Mouse (Mus musculus) cortical plate, adult 2 months (tissue): ENCODE data around the gene Stk39.

Experiments
- CTCF ChIP-seq: fragments of 200-500 bp; IDR thresholded peaks from 2 replicates; pipeline ENCODE4 v1.5.1; 2011; ENCODE audit warnings: mild to moderate bottlenecking, control low read depth, low read length; ENCODE audit not compliant: insufficient read depth; ENCODE audit errors: extremely low read depth
- POLR2A ChIP-seq: fragments of 200-500 bp; IDR thresholded peaks from 2 replicates; pipeline ENCODE4 v1.6.1; 2011; ENCODE audit warnings: mild to moderate bottlenecking, low read length, control low read depth; ENCODE audit not compliant: insufficient read depth; ENCODE audit errors: extremely low read depth

DNA sequence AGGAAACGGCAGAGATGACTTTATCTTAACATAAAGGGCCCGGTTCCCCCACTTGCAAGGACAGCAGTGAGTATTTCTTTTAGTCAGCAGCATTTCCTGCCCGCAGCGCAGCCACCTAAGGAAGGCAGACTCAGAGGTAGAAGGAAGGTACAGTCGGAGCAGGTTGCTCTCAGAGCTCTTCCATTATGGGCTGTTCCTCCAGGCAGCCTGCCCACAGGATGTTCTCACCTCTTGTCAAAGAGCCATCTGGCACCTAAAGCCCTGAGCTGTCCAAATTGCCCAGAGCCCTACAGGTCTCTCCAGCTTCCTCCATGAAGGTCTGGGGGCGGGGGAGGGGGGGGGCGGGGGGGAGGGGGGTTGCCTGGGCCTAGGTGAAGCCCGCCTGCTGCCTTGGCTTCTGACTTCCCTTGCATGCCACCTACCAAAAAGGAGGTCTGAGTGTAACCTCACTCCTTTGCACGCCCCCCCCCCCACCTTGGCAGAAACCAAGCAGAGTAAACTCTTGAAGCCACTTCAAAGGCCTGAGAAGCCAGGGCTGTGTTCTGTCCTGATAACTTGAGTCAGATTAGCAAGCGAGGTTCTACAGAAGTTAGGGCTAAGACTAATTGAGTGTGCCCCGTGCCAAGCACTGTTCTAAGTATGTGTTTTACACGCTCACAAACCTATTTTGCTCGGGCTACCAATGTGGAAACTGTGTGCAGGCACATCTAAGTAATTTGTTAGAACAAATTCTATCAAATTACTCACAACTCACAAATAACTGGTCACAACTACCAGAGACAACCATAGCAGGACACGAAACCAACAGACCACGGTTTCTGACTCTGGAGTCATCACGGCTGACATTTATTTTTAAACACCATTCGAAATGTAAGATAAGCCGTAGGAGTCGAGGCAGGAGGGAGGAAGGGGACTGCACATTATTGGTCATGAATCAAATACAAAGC lies 5.7 kb downstream of the Stk39 start:
- TF ChIP-seq CTCF (no peak), POLR2A (no peak)
